Mouse (Mus musculus) forebrain, embryonic 11.5 days (tissue): Measurements from ENCODE around the gene Maff. TPM values are rescaled to one million over a fixed set of nuclear protein-coding genes. Genes with fewer than 3 reads are reported as not detected.

Source experiments
- ATAC-seq: fragments of 200-750 bp; cut with Nextera tagmentation; replicated peaks from 2 replicates; pipeline ENCODE4 v1.8.0; 2017; ENCODE audit warnings: moderate TSS enrichment; ENCODE audit not compliant: low FRiP score
- DNase-seq: peaks from one replicate; pipeline ENCODE4 v3.0.0-alpha.2; 2017; ENCODE audit warnings: low spot score
- H3K27ac ChIP-seq: fragments of 300-500 bp; sonication (generic); 2 replicates; pipeline ENCODE4 v1.5.1; 2014; ENCODE audit warnings: low read depth, low read length
- H3K27me3 ChIP-seq: fragments of 300-500 bp; sonication (generic); 2 replicates; pipeline ENCODE4 v1.6.1; 2014; ENCODE audit warnings: mild to moderate bottlenecking, low read length, mixed read lengths; ENCODE audit not compliant: control insufficient read depth, insufficient read depth
- H3K36me3 ChIP-seq: fragments of 300-500 bp; sonication (generic); 2 replicates; pipeline ENCODE4 v1.6.1; 2014; ENCODE audit warnings: mild to moderate bottlenecking, low read length, moderate library complexity, mixed read lengths; ENCODE audit not compliant: control insufficient read depth, insufficient read depth
- H3K4me1 ChIP-seq: fragments of 300-500 bp; sonication (generic); replicated peaks from 2 replicates; pipeline ENCODE4 v1.6.1; 2014; ENCODE audit warnings: low read length, mixed read lengths; ENCODE audit not compliant: control insufficient read depth, insufficient read depth
- H3K4me2 ChIP-seq: fragments of 300-500 bp; sonication (generic); 2 replicates; pipeline ENCODE4 v1.6.1; 2014; ENCODE audit warnings: low read depth, mild to moderate bottlenecking, low read length, moderate library complexity, mixed read lengths; ENCODE audit not compliant: severe bottlenecking
- H3K4me3 ChIP-seq: fragments of 300-500 bp; sonication (generic); 2 replicates; pipeline ENCODE4 v1.5.1; 2014; ENCODE audit warnings: low read depth, low read length
- H3K9ac ChIP-seq: fragments of 300-500 bp; sonication (generic); 2 replicates; pipeline ENCODE4 v1.6.1; 2014; ENCODE audit warnings: low read length
- H3K9me3 ChIP-seq: fragments of 300-500 bp; sonication (generic); 2 replicates; pipeline ENCODE4 v1.6.1; 2016; ENCODE audit warnings: low read length, mixed read lengths; ENCODE audit not compliant: control insufficient read depth
- WGBS: fragments of 180-500 bp; shearing (Covaris S2); extraction: QIAGEN DNeasy Blood & Tissue Kit; methylation state at CpG from one replicate; pipeline ENCODE4 v1.1.7; 2014; 5-methylcytosine and 5-hydroxymethylcytosine counted together
- polyA plus RNA-seq: library from polyadenylated mRNA; unstranded; fragments of >200 nt; fragmentation: Nextera tagmentation; extraction: Ambion mirVana; gene quantifications from 2 replicates; pipeline ENCODE4 v1.2.1, GENCODE M21; 2014

Maff gene
- 1.5 TPM in 2 replicates for polyA plus RNA-seq

DNA sequence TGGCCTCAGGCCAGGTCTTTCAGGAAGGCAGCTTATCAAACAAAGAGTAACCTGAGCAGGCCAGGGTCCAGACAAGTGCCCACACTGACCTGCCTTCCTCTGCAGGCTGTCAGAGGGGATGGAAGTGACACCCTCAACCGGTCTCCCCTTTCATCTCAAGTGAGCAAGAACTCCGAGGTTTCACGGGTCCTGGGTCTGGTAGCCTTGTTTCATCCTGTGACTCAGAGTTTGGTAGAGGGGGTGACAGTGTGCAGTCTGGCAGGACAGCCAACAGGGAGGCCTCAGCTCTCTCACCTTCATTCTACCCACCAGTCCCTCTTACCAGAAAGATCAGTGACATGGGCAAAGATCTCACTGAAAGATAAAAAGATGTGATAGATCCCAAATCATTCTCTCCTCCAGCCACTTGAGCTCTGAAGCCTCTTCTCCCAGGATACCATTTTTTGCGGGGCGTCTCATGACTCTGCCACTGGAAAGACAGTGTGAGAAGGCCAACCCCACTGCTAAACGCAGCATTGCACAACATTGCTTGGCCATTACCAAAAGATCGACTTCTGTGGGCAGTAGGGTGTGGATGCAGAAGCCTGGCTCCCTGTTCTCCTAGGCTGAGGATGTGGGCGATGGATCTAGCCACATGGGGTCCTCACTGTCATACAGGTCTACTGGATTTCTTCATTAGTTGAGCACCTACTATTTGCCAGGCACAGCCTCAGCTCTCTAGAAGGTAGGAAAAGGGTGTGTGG, at the start of gene Maff:
Gene Maff, plus strand, starts transcription at position 571 of the 743 bp plus-strand sequence.
- H3K4me2 ChIP-seq: peak within 1 kb of the TSS; percentile 96
- no peaks in the 10 kb centered on the region; the same call in none of the 2 replicates for H3K4me1 ChIP-seq
- no peak for DNase-seq
- H3K27ac ChIP-seq: peak within 1 kb of the TSS; percentile 68
- peak within 1 kb of the TSS; percentile 67 for H3K4me3 ChIP-seq
- peak within 1 kb of the TSS; percentile 64 for H3K9ac ChIP-seq
- WGBS: 47% methylated on average over 8 of the region's 8 CpGs
- no peaks in the 10 kb centered on the region for H3K36me3 ChIP-seq
- no peaks in the 10 kb centered on the region for H3K9me3 ChIP-seq
- peaks cover 2% of the 10 kb centered on the region; the same call in 1 of the 2 replicates for H3K27me3 ChIP-seq
- ATAC-seq: no peak

DNA sequence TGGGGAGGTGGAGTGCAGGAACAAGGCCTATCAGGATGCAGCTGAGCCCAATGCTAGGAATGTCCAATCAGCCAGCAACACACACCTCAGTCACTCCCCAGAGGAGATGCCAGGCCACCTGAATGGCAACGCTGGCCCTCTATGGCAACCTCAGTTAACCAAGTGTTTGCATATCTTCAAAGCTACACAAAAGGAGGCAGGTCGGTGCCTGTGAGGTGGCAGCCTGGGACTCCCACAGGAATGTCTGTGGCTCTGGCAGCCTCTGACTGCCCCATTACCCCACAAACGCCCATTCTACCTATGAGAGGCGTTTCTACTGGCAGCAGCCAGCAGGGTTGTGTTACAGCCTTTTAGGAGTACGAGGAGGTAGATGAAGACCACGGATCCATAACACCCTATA, 47.9 kb upstream of the Maff start:
- Histone ChIP-seq H3K27ac (no peak overlapping the region), H3K4me3 (no peak overlapping the region), H3K4me1 (no peaks in the 10 kb centered on the region), H3K36me3 (no peaks in the 10 kb centered on the region), H3K27me3 (no peaks in the 10 kb centered on the region), H3K4me2 (no peak overlapping the region), H3K9me3 (no peaks in the 10 kb centered on the region), H3K9ac (no peak overlapping the region)
- DNase-seq (no peak), ATAC-seq (no peak)
- WGBS: 91% methylated on average over 6 of the region's 6 CpGs

DNA sequence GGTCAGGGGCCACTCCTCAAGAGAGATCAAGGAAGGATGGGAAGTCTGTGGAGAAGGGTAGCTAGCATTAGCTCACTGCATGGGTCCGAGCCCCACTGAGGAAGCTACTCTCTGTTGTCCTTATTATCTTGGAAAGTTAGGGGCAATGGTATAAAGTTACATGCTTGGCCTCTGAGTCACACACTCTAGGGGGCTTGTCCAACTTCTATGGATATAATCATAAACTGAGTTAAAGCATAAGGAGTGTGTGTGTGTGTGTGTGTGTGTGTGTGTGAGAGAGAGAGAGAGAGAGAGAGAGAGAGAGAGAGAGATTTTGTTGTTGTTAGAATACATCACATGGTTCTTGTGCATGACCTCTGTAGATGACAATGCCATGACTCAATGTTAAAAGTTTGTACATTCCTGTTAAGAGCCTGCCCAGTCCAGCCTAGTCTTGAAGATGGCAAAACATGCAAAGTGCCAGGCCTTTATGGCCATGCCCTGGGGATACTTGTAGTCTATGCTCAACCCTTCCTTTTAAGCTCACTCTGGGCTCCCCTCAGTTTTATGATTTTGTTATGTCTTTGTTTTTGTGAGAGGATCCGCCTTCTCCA, 46.8 kb upstream of the Maff start:
- WGBS: 79% methylated on average over 2 of the region's 2 CpGs

DNA sequence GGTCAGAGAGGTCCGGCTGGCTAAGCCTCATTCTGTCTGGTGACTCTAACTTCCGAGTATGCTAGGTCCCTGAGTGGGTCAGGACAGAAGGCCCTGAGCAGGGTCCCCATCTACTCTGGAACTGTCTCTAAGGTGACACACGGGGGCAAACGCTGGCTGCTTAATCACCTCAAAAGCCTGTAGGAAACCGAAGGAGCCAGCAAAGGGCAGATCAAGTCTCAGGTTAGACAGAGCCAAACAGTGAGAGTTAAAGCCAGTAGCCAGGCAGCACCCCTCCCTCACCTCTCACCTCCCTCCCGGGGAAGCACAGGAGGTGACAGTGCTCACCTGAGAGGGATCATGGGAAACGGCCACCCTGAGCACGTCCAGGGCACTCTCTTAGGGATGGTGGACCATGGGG, 42.7 kb upstream of the Maff start:
- DNase-seq (no peak), ATAC-seq (no peak)
- Histone ChIP-seq H3K27ac (no peak overlapping the region), H3K27me3 (no peaks in the 10 kb centered on the region), H3K4me3 (no peak overlapping the region), H3K9ac (no peak overlapping the region), H3K4me2 (no peak overlapping the region), H3K9me3 (no peaks in the 10 kb centered on the region), H3K4me1 (no peaks in the 10 kb centered on the region), H3K36me3 (no peaks in the 10 kb centered on the region)
- WGBS: 88% methylated on average over 8 of the region's 8 CpGs

More for the DNA sequence above, 46.8 kb upstream of the Maff start:
- Histone ChIP-seq H3K4me3 (no peak overlapping the region), H3K27me3 (no peaks in the 10 kb centered on the region), H3K9me3 (no peaks in the 10 kb centered on the region), H3K36me3 (no peaks in the 10 kb centered on the region), H3K27ac (no peak overlapping the region), H3K4me1 (no peaks in the 10 kb centered on the region), H3K9ac (no peak overlapping the region), H3K4me2 (no peak overlapping the region)
- DNase-seq (no peak), ATAC-seq (no peak)

DNA sequence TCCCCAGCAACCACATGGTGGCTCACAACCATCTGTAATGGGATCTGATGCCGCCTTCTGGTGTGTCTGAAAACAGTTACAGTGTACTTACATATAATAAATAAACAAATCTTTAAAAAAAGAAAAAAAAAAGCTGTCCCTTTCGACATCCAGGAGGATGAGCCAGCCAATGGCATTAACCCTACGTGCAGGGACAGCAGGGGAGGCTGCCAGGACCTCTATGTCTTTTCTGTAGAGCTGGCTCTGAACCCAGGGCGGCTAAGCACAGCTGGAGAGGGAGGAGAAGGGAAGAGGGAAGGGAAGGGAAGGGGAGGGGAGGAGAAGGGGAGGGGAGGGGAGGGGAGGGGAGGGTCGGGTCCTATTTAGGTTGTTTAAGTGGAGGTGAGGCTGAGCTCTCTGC, 41.6 kb upstream of the Maff start:
- Histone ChIP-seq H3K27me3 (no peaks in the 10 kb centered on the region), H3K27ac (no peak overlapping the region), H3K4me3 (no peak overlapping the region), H3K36me3 (no peaks in the 10 kb centered on the region), H3K9ac (no peak overlapping the region), H3K4me1 (no peaks in the 10 kb centered on the region), H3K4me2 (no peak overlapping the region), H3K9me3 (no peaks in the 10 kb centered on the region)
- DNase-seq (no peak), ATAC-seq (no peak)
- 62% methylated on average over 5 of the region's 5 CpGs for WGBS

DNA sequence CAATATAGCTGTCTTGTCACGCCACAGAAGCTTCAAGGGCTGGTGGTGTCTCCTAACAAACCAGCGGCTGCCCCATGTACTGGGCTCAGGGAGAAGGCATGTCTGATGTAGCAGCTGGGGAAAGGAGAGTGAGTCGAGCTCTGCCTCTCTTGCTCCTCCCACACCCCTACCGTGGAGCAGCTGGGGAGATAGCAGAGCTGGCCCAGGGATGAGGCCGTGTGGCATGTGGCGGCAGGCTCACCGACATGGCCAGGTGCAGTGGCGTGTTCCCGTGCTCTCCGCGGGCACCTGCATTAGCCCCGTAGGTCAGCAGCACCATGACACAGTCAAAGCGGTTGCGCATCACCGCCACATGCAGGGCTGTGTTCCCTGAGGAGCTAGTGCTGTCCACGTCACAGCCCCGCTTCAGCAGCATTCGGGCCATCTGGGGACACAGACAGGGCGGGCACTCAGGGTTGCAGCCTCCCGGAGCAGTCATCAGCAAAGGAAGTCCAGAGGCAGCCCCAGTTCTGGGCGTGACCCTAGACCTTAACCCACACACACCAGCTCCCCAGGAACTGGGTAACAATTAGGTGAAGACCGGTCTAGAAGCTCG, 40.3 kb upstream of the Maff start:
- Histone ChIP-seq H3K4me3 (no peak overlapping the region), H3K4me2 (no peak overlapping the region), H3K27ac (no peak overlapping the region), H3K27me3 (no peaks in the 10 kb centered on the region), H3K36me3 (no peaks in the 10 kb centered on the region), H3K4me1 (no peaks in the 10 kb centered on the region), H3K9ac (no peak overlapping the region), H3K9me3 (no peaks in the 10 kb centered on the region)
- DNase-seq: no peak
- no peak for ATAC-seq
- WGBS: 81% methylated on average over 23 of the region's 23 CpGs

DNA sequence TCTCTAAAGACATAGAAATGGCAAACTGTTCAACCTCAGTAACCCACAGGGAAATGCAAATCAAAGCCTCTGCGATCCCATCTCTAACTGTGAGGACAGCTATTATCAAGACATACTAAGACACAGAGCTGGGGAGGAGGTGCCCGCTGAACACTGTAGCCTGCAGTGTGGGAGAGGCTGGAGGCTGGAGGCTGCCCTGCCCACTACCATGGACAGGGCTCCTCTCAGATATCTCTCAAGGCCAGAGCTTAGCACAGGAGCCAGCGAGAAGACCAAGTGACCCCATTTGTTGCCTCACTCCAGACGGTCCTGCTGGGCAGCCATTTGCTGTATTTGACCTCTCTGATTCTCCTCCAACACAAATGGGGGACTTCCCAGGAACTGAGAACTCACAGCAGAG, 38.6 kb upstream of the Maff start:
- H3K27ac ChIP-seq: no peak overlapping the region
- no peaks in the 10 kb centered on the region for H3K4me1 ChIP-seq
- no peaks in the 10 kb centered on the region for H3K36me3 ChIP-seq
- H3K4me3 ChIP-seq: no peak overlapping the region
- ATAC-seq (no peak), DNase-seq (no peak)
- H3K9me3 ChIP-seq: no peaks in the 10 kb centered on the region
- H3K9ac ChIP-seq: no peak overlapping the region
- no peak overlapping the region for H3K4me2 ChIP-seq
- no peaks in the 10 kb centered on the region for H3K27me3 ChIP-seq
- 75% methylated on average over 4 of the region's 4 CpGs for WGBS

DNA sequence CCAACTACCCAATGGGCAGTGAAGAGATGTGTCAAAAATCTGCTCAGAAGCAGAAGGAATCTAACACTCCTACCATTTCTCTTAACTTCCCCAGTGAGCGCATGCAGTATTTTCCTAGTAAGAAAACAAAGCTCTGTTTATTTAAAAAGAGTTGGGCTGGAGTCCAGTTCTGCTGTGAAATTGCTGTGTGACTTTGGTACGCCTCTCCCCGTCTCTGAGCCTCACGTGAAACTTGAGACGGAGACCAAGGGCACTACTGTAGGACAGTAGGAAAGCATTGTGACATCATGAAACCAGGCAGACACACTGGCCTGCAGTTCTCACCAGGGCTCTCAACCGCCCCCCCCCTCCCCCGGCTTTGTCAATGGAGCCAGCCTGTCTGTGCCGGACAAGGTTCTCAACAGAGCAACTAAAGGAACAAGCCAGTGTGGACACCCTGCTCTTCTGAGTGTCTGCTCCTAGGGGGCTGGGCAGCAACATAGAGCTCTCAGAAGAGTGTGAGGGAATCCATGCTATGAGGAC, 32.5 kb upstream of the Maff start:
- Histone ChIP-seq H3K27ac (no peak overlapping the region), H3K9me3 (no peaks in the 10 kb centered on the region), H3K36me3 (no peaks in the 10 kb centered on the region), H3K9ac (no peak overlapping the region), H3K27me3 (no peaks in the 10 kb centered on the region), H3K4me1 (no peaks in the 10 kb centered on the region), H3K4me3 (no peak overlapping the region), H3K4me2 (no peak overlapping the region)
- 86% methylated on average over 8 of the region's 8 CpGs for WGBS
- DNase-seq (no peak), ATAC-seq (no peak)
